Mouse (Mus musculus): ENCODE data around the gene Rnf4.
A peak's percentile ranks its signal among the peaks of the same experiment; 100 is the strongest.

- TF ChIP-seq POLR2A (IDR thresholded peaks at IDR 0.05; ENCODE audit: borderline replicate concordance, insufficient read depth, low read length) = peak; percentile 64; the same call in 1 of the 2 replicates
- no peak for TF ChIP-seq CTCF (IDR thresholded peaks at IDR 0.05; ENCODE audit: borderline replicate concordance, insufficient read depth, low read depth, low read length)
These were observed 33.4 kb downstream of the Rnf4 start, which contains the start of gene Fam193a for GRCm38 (mm10) chr5:34369341-34370021.
